Mouse (Mus musculus): Measurements from ENCODE around the gene Btbd19. TPM values are rescaled to one million over a fixed set of nuclear protein-coding genes. Genes with fewer than 3 reads are reported as not detected.

Btbd19 gene
- polyA plus RNA-seq (2014; fragmentation: Illumina TruSeq; extraction: RNeasy Lipid Tissue Mini Kit (QIAGEN cat#74804); ENCODE audit: low read depth, low replicate concordance): 0.36 TPM

GRCm38 (mm10) chr4:117125348-117125909, at the start of gene Btbd19:
Btbd19 (minus strand) TSS chr4:117125725.

GRCm38 (mm10) chr4:117155792-117156355, 30.3 kb upstream of the Btbd19 start, which contains the start of gene Rps8:
Rps8 (minus strand) TSS chr4:117156243.

GRCm38 (mm10) chr4:117133817-117134600, 8.5 kb upstream of the Btbd19 start, which contains the start of gene Plk3:
Plk3 (minus strand) TSS chr4:117133963.

GRCm38 (mm10) chr4:117126675-117127290, 1.3 kb upstream of the Btbd19 start, which contains the start of gene Tctex1d4:
Tctex1d4 (plus strand) TSS chr4:117126794.

GRCm38 (mm10) chr4:117095551-117096452, 29.7 kb downstream of the Btbd19 start, which contains the start of gene Ptch2:
Ptch2 (plus strand) TSS chr4:117096075.

Other genes with a start within 250 kb of the Btbd19 start
- gene Zswim5, start 248.3 kb downstream of the Btbd19 start, polyA plus RNA-seq (2014; fragmentation: Illumina TruSeq; extraction: RNeasy Lipid Tissue Mini Kit (QIAGEN cat#74804); ENCODE audit: low read depth, low replicate concordance): 3.1 TPM
- gene Urod, start 131.3 kb downstream of the Btbd19 start, polyA plus RNA-seq (2014; fragmentation: Illumina TruSeq; extraction: RNeasy Lipid Tissue Mini Kit (QIAGEN cat#74804); ENCODE audit: low read depth, low replicate concordance): 2.9 TPM
- 2.4 TPM for gene Hectd3, start 130.4 kb downstream of the Btbd19 start, polyA plus RNA-seq (2014; fragmentation: Illumina TruSeq; extraction: RNeasy Lipid Tissue Mini Kit (QIAGEN cat#74804); ENCODE audit: low read depth, low replicate concordance)
- 16.7 TPM for gene Eif2b3, start 106.3 kb downstream of the Btbd19 start, polyA plus RNA-seq (2014; fragmentation: Illumina TruSeq; extraction: RNeasy Lipid Tissue Mini Kit (QIAGEN cat#74804); ENCODE audit: low read depth, low replicate concordance)
- gene Ptch2, start 29.6 kb downstream of the Btbd19 start, polyA plus RNA-seq (2014; fragmentation: Illumina TruSeq; extraction: RNeasy Lipid Tissue Mini Kit (QIAGEN cat#74804); ENCODE audit: low read depth, low replicate concordance): 0.48 TPM
- gene Tctex1d4, start 1.1 kb upstream of the Btbd19 start, polyA plus RNA-seq (2014; fragmentation: Illumina TruSeq; extraction: RNeasy Lipid Tissue Mini Kit (QIAGEN cat#74804); ENCODE audit: low read depth, low replicate concordance): not detected
- not detected for gene Plk3, start 8.2 kb upstream of the Btbd19 start, polyA plus RNA-seq (2014; fragmentation: Illumina TruSeq; extraction: RNeasy Lipid Tissue Mini Kit (QIAGEN cat#74804); ENCODE audit: low read depth, low replicate concordance)
- gene Rps8, start 30.5 kb upstream of the Btbd19 start, polyA plus RNA-seq (2014; fragmentation: Illumina TruSeq; extraction: RNeasy Lipid Tissue Mini Kit (QIAGEN cat#74804); ENCODE audit: low read depth, low replicate concordance): 39.8 TPM
- gene Kif2c, start 56.9 kb upstream of the Btbd19 start, polyA plus RNA-seq (2014; fragmentation: Illumina TruSeq; extraction: RNeasy Lipid Tissue Mini Kit (QIAGEN cat#74804); ENCODE audit: low read depth, low replicate concordance): 179 TPM
- gene Tmem53, start 126.2 kb upstream of the Btbd19 start, polyA plus RNA-seq (2014; fragmentation: Illumina TruSeq; extraction: RNeasy Lipid Tissue Mini Kit (QIAGEN cat#74804); ENCODE audit: low read depth, low replicate concordance): 16.2 TPM
- 66.7 TPM for gene Armh1, start 126.4 kb upstream of the Btbd19 start, polyA plus RNA-seq (2014; fragmentation: Illumina TruSeq; extraction: RNeasy Lipid Tissue Mini Kit (QIAGEN cat#74804); ENCODE audit: low read depth, low replicate concordance)